Mouse (Mus musculus) embryonic fibroblast, embryonic 13.5 days (primary cell): ENCODE results near the gene Tex48.

ENCODE experiments used
- CTCF ChIP-seq: IDR thresholded peaks from 2 replicates; pipeline ENCODE4 v1.5.1; 2011; ENCODE audit warnings: mild to moderate bottlenecking, control low read depth, low read length, moderate library complexity, borderline replicate concordance; ENCODE audit not compliant: insufficient read depth
- POLR2A ChIP-seq: IDR thresholded peaks from 2 replicates; pipeline ENCODE4 v1.6.1; 2011; ENCODE audit warnings: low read depth, mild to moderate bottlenecking, control low read depth, low read length, moderate library complexity

DNA sequence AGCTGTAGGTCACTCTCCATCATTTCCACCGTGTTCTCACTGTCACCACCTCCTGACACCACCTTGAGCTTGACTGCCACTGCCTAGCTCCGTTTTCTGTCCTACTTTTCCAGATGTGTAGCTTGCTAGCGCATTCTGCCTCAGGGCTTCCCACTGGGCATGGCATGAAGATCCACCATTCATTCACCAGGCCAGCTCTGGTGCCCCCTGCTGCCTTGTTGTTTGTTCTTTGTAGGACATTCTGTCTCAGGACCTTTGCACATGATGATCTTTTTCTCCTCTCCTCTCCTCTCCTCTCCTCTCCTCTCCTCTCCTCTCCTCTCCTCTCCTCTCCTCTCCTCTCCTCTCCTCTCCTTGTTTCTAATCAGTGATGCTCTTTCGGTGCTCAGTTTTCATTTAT is 59.5 kb downstream of the Tex48 start:
- TF ChIP-seq CTCF (no peak), POLR2A (no peak)
